Mouse (Mus musculus) embryonic facial prominence, embryonic 15.5 days (tissue): Measurements from ENCODE around the gene Pet100. TPM values are rescaled to one million over a fixed set of nuclear protein-coding genes. Genes with fewer than 3 reads are reported as not detected.
A peak's percentile ranks its signal among the peaks of the same experiment; 100 is the strongest.

Experiments
- ATAC-seq: fragments of 200-750 bp; cut with Nextera tagmentation; 2 replicates; pipeline ENCODE4 v1.8.0; 2017; ENCODE audit warnings: low read depth, moderate TSS enrichment; ENCODE audit not compliant: insufficient number of reproducible peaks, low FRiP score, low TSS enrichment
- H3K27ac ChIP-seq: fragments of 300-500 bp; sonication (generic); replicated peaks from 2 replicates; pipeline ENCODE4 v1.5.1; 2015; ENCODE audit warnings: mild to moderate bottlenecking, inconsistent platforms
- H3K27me3 ChIP-seq: fragments of 300-500 bp; sonication (generic); 2 replicates; pipeline ENCODE4 v1.6.1; 2015; ENCODE audit warnings: inconsistent platforms
- H3K36me3 ChIP-seq: fragments of 300-500 bp; sonication (generic); 2 replicates; pipeline ENCODE4 v1.6.1; 2015; ENCODE audit warnings: mild to moderate bottlenecking, inconsistent platforms
- H3K4me1 ChIP-seq: fragments of 300-500 bp; sonication (generic); 2 replicates; pipeline ENCODE4 v1.6.1; 2015; ENCODE audit warnings: inconsistent platforms
- H3K4me2 ChIP-seq: fragments of 300-500 bp; sonication (generic); replicated peaks from 2 replicates; pipeline ENCODE4 v1.6.1; 2015; ENCODE audit warnings: mild to moderate bottlenecking, inconsistent platforms
- H3K4me3 ChIP-seq: fragments of 300-500 bp; sonication (generic); replicated peaks from 2 replicates; pipeline ENCODE4 v1.5.1; 2015; ENCODE audit warnings: mild to moderate bottlenecking, inconsistent platforms
- H3K9ac ChIP-seq: fragments of 300-500 bp; sonication (generic); 2 replicates; pipeline ENCODE4 v1.6.1; 2015; ENCODE audit warnings: inconsistent platforms
- H3K9me3 ChIP-seq: fragments of 300-500 bp; sonication (generic); replicated peaks from 2 replicates; pipeline ENCODE4 v1.6.1; 2016; ENCODE audit warnings: inconsistent platforms
- WGBS: fragments of 180-500 bp; shearing (Covaris S2); methylation state at CpG from one replicate; pipeline ENCODE4 v1.1.7; 2015; 5-methylcytosine and 5-hydroxymethylcytosine counted together
- polyA plus RNA-seq: library from polyadenylated mRNA; unstranded; fragments of >200 nt; fragmentation: Nextera tagmentation; extraction: Ambion mirVana; gene quantifications from 2 replicates; pipeline ENCODE4 v1.2.1, GENCODE M21; 2015

The Pet100 gene
- polyA plus RNA-seq, 1 experiment from 2014 or later = 116 TPM

DNA sequence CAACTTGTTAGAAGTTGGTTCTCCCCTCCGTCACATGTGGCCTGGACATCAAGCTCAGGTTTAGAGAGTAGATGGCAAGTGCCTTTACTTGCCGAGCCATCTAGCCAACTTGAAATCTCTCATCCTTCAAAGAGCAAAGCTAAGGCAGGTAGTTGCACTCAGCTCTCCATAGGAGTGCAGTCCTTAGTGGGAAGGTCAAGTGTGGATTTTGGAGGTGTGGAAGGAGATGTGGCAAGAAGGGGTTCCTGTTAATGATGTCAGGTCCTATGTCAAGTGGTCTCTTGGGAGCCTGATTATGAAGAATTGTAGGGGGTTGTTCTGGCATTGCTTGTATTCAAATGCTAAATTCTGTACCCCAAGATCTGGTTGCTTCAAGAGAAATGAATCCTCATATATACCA is 26.9 kb upstream of the Pet100 start:
- 79% methylated on average over 2 of the region's 2 CpGs for WGBS
- Histone ChIP-seq H3K4me2 (no peak overlapping the region), H3K36me3 (peaks cover 5% of the 10 kb centered on the region; the same call in 1 of the 2 replicates), H3K9me3 (no peaks in the 10 kb centered on the region), H3K9ac (no peak overlapping the region), H3K4me1 (peaks cover 7% of the 10 kb centered on the region; the same call in 1 of the 2 replicates), H3K4me3 (no peak overlapping the region), H3K27me3 (no peaks in the 10 kb centered on the region), H3K27ac (no peak overlapping the region)
- no peak for ATAC-seq

DNA sequence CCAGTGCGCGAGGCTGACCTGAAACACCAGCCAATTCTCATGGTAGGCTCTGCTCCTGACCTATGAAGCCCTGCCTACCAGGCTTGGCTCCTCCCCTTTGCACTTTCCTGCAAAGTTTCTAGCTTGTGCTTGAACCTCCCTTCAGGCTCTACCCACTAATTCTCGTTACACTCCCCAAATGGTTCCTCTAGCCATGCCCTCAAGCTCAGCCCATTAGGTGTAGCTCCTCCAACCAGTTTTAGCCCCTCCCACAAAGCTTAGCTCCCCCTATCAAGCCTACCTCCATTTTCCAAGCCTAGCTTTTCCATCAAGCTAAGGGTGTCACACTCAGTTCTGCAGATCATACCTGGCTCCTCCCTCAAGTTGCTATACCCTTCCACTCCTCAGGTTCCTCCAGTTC is 23.3 kb upstream of the Pet100 start:
- H3K9ac ChIP-seq = no peak overlapping the region
- WGBS = 65% methylated on average over 3 of the region's 3 CpGs
- no peak overlapping the region for H3K4me2 ChIP-seq
- no peak overlapping the region for H3K4me3 ChIP-seq
- H3K4me1 ChIP-seq = peaks cover 7% of the 10 kb centered on the region; the same call in 1 of the 2 replicates
- no peaks in the 10 kb centered on the region for H3K27me3 ChIP-seq
- no peak overlapping the region for H3K27ac ChIP-seq
- ATAC-seq = no peak
- no peaks in the 10 kb centered on the region for H3K9me3 ChIP-seq
- peaks cover 22% of the 10 kb centered on the region for H3K36me3 ChIP-seq

DNA sequence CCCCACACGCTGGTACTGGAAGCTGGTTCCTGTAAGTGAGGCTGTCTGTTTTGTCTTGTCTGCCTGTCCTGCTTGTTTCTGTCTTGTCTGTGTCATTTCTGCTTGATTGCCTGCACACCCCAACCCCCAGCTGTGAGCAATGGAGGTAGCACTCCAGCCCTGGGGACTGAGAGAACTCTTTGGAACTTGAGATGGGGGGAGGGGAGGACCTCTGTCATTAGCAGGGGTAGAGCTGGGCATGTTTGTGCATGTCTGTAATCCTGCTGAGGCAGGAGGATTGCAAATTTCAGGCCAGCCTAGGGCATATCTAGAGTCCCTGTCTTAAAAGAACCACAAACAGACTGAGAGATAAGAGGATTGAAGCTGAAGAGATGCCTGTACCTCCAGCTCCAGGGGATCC is 22.1 kb upstream of the Pet100 start:
- 50% methylated on average over 1 of the region's 1 CpGs for WGBS
- Histone ChIP-seq H3K27me3 (no peaks in the 10 kb centered on the region), H3K4me2 (no peak overlapping the region), H3K9ac (no peak overlapping the region), H3K4me1 (0 out of 2 replicates have a peak, but pooled peaks cover 3% of the 10 kb centered on the region), H3K27ac (no peak overlapping the region), H3K4me3 (no peak overlapping the region), H3K36me3 (peaks cover 28% of the 10 kb centered on the region), H3K9me3 (no peaks in the 10 kb centered on the region)
- ATAC-seq = no peak

DNA sequence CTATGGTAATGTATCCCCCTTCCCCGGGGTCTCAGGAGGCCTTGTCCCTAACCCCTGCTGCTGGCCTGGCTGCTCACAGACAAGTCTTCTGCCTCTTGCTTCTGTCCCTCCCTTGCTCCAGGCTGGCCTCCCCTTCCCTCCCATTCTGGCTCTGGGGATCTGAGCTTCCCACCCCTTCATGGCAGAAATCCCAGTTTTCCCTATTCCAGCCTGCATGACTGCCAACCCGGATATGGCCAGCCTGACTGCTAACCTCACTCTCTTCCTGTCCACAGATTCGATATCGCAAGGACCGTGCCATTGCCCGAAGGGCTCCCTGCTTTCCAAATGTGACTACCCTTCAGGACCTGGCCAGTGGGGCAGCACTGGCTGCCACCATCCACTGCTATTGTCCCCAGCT is 20.9 kb upstream of the Pet100 start:
- Histone ChIP-seq H3K27me3 (no peaks in the 10 kb centered on the region), H3K27ac (no peak overlapping the region), H3K4me1 (0 out of 2 replicates have a peak, but pooled peaks cover 3% of the 10 kb centered on the region), H3K4me2 (no peak overlapping the region), H3K36me3 (peaks cover 31% of the 10 kb centered on the region), H3K4me3 (no peak overlapping the region), H3K9me3 (no peaks in the 10 kb centered on the region), H3K9ac (no peak overlapping the region)
- no peak; the same call in 1 of the 2 replicates for ATAC-seq
- 86% methylated on average over 6 of the region's 6 CpGs for whole genome bisulfite sequencing

GRCm38 (mm10) chr8:3603439-3603838 is 17.9 kb upstream of the Pet100 start:
- WGBS = 78% methylated on average over 13 of the region's 13 CpGs
- Histone ChIP-seq H3K27ac (no peak overlapping the region), H3K4me2 (no peak overlapping the region), H3K9ac (no peak overlapping the region), H3K4me1 (no peaks in the 10 kb centered on the region), H3K4me3 (no peak overlapping the region), H3K27me3 (no peaks in the 10 kb centered on the region), H3K9me3 (no peaks in the 10 kb centered on the region), H3K36me3 (peaks cover 42% of the 10 kb centered on the region)
- no peak for ATAC-seq

DNA sequence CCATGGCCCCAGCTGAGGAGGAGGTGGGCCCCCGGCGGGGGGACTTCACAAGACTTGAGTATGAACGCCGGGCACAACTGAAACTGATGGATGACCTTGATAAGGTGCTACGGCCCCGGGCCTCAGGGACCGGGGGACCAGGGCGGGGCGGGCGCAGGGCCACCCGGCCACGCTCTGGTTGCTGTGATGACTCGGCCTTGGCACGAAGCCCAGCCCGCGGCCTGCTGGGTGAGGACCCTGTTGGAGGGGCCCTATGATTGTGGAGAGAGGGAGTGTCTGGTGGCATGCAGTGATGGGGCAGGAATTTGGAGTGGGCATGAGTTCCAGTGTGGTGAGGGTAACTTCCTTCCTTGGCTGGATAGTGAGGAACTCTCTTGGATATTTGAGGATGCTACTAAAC is 14.8 kb upstream of the Pet100 start:
- 76% methylated on average over 16 of the region's 16 CpGs for WGBS
- peaks cover 8% of the 10 kb centered on the region; the same call in 1 of the 2 replicates for H3K4me1 ChIP-seq
- no peak for ATAC-seq
- H3K36me3 ChIP-seq = peaks cover 58% of the 10 kb centered on the region
- H3K27ac ChIP-seq = 0 out of 2 replicates have a peak overlapping the region, but pooled peaks have one; percentile 11
- H3K4me2 ChIP-seq = no peak overlapping the region
- H3K9me3 ChIP-seq = no peaks in the 10 kb centered on the region
- H3K4me3 ChIP-seq = no peak overlapping the region
- no peaks in the 10 kb centered on the region for H3K27me3 ChIP-seq
- no peak overlapping the region for H3K9ac ChIP-seq

GRCm38 (mm10) chr8:3607822-3608221 is 13.5 kb upstream of the Pet100 start:
- Histone ChIP-seq H3K9me3 (no peaks in the 10 kb centered on the region), H3K4me3 (no peak overlapping the region), H3K27me3 (no peaks in the 10 kb centered on the region), H3K9ac (no peak overlapping the region), H3K36me3 (peaks cover 62% of the 10 kb centered on the region), H3K4me1 (peaks cover 8% of the 10 kb centered on the region; the same call in 1 of the 2 replicates), H3K4me2 (no peak overlapping the region), H3K27ac (no peak overlapping the region)
- no peak for ATAC-seq
- whole genome bisulfite sequencing = 88% methylated on average over 7 of the region's 7 CpGs

GRCm38 (mm10) chr8:3609046-3609815 is 12.1 kb upstream of the Pet100 start:
- Histone ChIP-seq H3K9ac (no peak overlapping the region), H3K4me3 (no peak overlapping the region), H3K4me2 (no peak overlapping the region), H3K4me1 (peaks cover 8% of the 10 kb centered on the region; the same call in 1 of the 2 replicates), H3K27me3 (no peaks in the 10 kb centered on the region), H3K36me3 (peaks cover 70% of the 10 kb centered on the region), H3K9me3 (no peaks in the 10 kb centered on the region), H3K27ac (peak overlapping the region; percentile 48)
- no peak for ATAC-seq
- 71% methylated on average over 12 of the region's 12 CpGs for WGBS

DNA sequence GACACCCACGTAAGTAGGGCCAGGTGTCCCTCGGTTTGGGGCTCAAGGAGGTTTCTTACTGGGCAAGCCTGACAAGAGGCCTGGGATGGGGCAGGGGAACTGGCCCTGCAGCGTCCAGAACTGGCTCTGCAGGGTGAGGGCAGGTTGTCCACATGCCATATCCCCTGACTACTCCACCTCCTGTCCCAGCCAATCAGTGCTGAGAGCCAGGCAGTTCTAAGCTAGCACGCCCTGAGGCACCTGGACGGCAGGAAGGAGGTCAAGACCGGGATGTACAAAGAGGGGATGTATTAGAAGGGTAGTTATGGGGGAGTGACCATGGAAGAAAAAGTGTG is 11.6 kb upstream of the Pet100 start:
- WGBS = 56% methylated on average over 6 of the region's 6 CpGs
- no peak overlapping the region for H3K4me2 ChIP-seq
- no peak overlapping the region for H3K9ac ChIP-seq
- H3K4me1 ChIP-seq = peaks cover 8% of the 10 kb centered on the region; the same call in 1 of the 2 replicates
- no peak overlapping the region for H3K4me3 ChIP-seq
- ATAC-seq = peak; percentile 11; the same call in 1 of the 2 replicates
- H3K36me3 ChIP-seq = peaks cover 73% of the 10 kb centered on the region
- H3K9me3 ChIP-seq = no peaks in the 10 kb centered on the region
- 0 out of 2 replicates have a peak overlapping the region, but pooled peaks have one; percentile 48 for H3K27ac ChIP-seq
- no peaks in the 10 kb centered on the region for H3K27me3 ChIP-seq

DNA sequence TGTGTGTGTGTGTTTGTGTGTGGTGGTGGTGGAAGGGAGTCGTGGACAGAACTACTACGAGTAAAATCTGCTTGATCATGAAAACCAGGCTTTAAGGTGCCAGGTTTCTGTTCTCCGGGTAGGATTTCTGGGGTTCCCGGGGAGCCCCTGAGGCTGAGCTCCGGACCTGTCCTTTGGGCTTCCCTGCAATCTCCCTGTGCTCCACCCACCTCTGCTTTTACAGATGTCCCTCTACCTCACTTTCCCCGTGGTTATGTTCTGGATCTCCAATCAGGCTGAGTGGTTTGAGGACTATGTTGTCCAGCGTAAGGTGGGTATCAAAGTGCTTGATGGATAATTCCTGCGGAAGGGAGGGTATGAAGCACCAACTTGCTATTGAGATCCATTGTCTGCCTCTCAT is 771 bp downstream of the Pet100 start:
- Histone ChIP-seq H3K27me3 (no peaks in the 10 kb centered on the region), H3K4me3 (peak overlapping the region; percentile 72), H3K9me3 (no peaks in the 10 kb centered on the region), H3K36me3 (peaks cover 11% of the 10 kb centered on the region), H3K4me1 (peaks cover 19% of the 10 kb centered on the region), H3K9ac (no peak overlapping the region; the same call in 1 of the 2 replicates), H3K27ac (no peak overlapping the region), H3K4me2 (peak overlapping the region; percentile 81)
- ATAC-seq = no peak
- 64% methylated on average over 8 of the region's 8 CpGs for WGBS

GRCm38 (mm10) chr8:3625445-3625844 is 4.1 kb downstream of the Pet100 start, which contains the start of gene Pcp2:
Gene Pcp2, minus strand, starts transcription at chr8:3625545.
- WGBS = 47% methylated on average over 1 of the region's 1 CpGs
- Histone ChIP-seq H3K36me3 (no peaks in the 10 kb centered on the region), H3K4me2 (no peak within 1 kb of the TSS), H3K27me3 (peaks cover 9% of the 10 kb centered on the region), H3K27ac (no peak within 1 kb of the TSS), H3K4me3 (no peak within 1 kb of the TSS), H3K4me1 (peaks cover 8% of the 10 kb centered on the region), H3K9ac (no peak within 1 kb of the TSS), H3K9me3 (no peaks in the 10 kb centered on the region)
- ATAC-seq = no peak

DNA sequence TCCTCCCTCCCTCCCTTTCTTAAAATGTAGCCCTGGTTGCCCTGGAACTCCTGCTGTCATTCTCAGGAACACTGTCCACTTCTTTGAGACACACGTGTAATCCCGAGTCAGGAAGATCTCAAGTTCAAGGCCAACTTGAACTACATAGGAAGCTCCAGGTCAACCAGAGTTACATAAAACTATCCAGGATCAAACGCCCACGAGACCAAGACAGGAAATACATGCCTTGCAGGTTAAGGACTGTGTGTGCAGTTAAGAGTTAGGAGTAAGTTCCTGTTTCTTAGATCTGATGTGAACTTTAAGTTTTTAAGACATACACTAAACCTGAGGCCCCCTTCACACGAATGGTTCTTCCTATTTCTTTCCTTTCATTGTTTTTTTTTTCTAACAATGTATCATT is 5.6 kb downstream of the Pet100 start:
- ATAC-seq = no peak
- peaks cover 10% of the 10 kb centered on the region for H3K27me3 ChIP-seq
- H3K9ac ChIP-seq = no peak overlapping the region
- no peaks in the 10 kb centered on the region for H3K36me3 ChIP-seq
- H3K4me2 ChIP-seq = no peak overlapping the region
- no peak overlapping the region for H3K4me3 ChIP-seq
- no peaks in the 10 kb centered on the region for H3K9me3 ChIP-seq
- WGBS = 53% methylated on average over 5 of the region's 5 CpGs
- peaks cover 15% of the 10 kb centered on the region for H3K4me1 ChIP-seq
- no peak overlapping the region for H3K27ac ChIP-seq
